Mouse (Mus musculus) lung, adult 18-20 months (tissue): ENCODE measurements around the gene Arhgef28.

ENCODE experiments used
- DNase-seq, 2 experiments: peaks; one replicate each; pipeline ENCODE4 v3.0.0; 2022; ENCODE audit warnings: mixed read lengths in 2 of 2

The Arhgef28 gene

DNA sequence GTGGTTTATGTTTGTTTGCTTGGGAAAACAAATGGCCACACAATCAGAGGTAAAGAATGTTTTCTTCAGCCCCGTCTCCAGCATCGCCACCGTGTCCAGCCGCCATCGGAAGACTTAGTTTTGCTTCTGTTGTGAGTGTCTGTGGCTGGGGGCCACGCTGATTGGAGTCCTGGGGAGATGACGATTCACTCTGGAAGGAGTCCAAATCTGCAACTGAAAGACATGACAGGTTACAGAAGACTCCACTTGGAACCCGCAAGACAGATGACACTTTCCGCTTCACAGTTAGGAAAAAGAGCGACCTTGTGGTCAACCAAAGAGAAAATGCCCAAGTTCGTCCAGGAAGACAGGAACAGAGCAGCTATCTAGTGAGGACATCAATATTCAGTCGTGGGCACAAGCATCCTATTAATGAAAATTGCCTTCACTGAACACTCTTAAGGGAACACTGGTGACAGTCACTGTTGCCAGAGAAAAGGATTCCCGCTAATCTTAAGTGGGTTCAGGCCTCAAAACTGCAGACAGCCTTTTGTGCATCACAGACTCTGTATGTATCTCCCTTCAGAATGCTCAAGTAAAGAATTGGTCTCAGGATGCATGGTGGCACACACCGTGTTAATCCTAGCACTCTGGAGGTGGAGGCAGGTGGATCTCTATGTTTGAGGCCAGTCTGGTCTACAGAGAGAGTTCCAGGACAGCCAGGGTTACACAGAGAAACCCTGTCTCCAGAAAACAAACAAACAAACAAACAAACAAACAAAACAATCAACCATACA lies 306.4 kb downstream of the Arhgef28 start:
- DNase-seq = no peak

DNA sequence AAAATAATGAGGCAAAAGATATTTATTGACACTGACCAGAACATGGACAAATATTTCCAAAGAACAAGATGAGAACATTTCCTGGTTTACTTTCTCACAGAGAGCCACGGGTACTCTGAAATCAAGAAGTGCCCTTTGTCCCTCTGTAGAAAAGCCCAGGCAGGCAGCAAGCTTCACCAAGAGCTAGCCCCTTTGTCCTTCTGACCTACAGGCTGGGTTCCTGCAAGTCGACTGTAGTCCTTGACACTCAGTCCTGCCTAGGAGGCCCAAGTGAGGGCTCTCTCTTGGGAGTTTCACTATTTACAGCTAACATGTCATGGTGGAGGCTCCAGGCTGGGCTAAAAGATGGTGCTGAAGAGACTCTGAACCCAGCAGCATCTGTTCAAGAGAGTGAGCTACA lies 307.6 kb downstream of the Arhgef28 start:
- no peak for DNase-seq

DNA sequence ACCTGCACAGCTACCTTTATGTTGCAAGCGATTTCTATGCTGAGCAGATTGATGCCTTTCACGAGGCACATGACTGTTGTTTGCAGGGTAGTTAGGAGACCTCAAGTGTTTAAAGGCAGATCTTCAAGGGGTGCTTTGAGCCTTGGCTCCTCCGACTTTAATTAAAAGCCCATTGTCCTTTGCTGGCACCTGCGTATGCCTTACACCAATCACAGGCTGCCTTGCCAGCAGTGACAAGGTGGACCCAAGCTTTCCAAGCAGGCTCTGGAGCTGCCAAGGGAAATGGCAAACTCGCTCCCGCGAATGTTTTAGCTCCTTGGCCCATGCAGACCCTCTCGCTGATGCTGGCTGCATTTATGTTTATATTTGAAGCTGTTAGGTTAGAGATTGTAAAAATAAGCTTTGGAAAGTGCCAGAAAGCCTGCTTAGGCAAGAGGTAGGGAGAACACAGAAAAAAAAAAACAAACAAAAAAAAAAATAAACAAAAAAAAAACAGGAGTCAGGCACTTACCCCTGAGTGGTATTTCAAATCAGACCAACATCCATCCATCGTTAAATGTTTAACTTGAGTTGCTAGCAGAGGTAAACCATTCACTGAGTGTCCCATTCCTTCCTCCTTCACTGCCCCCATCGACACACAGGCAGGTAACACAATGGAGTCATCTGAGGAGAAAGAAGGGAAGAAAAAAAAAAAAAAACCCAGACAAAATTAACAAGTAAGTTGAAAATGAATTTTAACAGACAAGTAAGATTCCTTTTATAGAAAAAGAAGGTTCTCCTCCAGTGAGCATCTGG lies 313.0 kb downstream of the Arhgef28 start:
- peak; percentile 7 to 39 for DNase-seq

DNA sequence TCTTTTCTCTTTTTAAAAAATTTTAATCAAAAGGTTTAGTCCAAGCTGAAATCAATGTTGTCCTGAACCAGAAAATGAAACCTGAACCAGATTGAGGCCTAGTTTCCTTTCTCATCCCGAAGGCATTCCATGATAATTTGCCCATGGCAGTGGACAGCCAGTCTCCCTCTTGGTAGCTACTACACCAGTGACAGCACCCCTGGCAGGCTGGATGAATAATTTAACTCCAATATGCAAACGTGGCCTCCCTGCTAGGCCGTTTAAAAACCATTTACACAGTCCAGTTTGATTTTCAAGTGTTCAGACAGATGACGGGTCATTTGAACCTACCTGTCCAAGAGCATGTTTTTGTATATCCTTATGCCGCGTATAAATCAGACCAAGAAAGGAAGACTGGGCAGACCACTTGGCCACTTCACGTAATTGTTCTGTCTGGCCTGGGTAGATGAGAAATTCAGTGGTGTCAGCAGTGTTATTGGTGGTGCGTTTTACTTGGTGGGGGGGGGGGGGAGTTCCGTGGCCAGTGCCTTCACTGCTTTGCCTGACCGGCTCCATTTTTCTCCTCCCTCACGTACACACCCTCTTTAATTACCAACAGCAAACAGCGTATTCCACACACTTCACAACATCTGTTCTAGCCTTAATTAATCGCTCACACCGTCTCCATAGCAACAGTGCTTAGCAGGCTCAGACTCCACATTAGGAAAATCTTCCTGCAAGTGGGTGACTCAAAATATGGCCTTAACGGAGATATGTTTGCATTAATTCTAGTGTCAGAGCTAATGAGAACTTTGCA lies 314.0 kb downstream of the Arhgef28 start:
- no peak for DNase-seq

DNA sequence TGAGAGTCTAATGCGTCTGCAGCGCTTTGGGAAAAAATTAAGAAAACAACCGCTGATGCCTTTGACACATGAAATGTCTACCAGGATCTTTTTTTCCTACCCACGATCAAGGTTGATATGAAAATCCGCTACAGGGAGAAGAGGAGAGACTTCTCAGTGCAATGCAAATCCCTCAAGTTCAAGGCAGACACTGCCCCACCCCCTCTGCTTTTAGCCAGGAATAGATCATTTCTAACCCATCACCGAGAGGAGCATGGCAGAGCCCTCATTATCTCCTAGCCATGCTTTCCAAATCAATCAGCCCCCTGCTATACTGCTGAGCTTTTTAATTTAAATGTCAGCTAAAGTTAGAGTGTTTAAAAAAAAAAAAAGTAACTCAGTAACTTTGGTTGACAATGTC lies 318.2 kb downstream of the Arhgef28 start:
- DNase-seq = no peak

DNA sequence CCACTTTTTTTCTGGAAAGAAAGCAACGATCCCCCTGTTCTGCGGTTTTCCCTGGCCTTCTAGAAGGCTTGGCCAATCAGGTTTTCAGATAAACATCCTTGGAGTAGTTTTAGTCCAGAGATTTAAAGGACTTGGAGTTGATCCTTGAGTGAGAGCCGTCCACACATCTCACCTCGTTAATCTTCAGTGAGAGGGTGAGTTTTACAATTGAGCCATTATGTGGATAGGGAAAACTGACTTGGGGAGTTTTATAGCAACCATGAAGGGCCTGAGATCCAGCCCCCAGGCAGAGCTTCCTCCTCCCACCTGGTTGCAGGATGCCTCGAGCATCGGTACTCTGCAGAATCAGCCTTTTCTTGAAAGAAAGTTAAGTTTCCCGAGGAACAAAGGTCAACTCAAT lies 318.7 kb downstream of the Arhgef28 start:
- DNase-seq = no peak

DNA sequence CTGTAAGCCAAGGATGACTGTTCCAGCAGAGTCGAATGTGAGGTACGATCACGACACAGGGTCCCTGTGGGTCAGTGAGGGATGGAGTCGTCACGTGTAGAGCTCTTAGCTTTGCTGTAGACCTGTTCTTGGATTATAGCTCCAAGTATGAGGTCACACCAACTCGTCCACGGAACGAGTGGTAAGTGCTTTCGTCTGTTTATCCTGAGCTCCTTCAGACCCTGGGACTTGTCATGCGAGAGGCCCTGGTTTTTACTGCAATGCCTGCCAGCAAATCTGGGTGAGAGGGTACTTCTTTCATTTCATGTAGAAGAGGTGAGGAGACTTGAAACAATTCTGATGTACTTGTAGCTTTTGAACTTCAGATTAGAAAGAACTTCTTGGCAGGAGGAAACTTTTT lies 322.6 kb downstream of the Arhgef28 start:
- peak; percentile 31 to 50 for DNase-seq

DNA sequence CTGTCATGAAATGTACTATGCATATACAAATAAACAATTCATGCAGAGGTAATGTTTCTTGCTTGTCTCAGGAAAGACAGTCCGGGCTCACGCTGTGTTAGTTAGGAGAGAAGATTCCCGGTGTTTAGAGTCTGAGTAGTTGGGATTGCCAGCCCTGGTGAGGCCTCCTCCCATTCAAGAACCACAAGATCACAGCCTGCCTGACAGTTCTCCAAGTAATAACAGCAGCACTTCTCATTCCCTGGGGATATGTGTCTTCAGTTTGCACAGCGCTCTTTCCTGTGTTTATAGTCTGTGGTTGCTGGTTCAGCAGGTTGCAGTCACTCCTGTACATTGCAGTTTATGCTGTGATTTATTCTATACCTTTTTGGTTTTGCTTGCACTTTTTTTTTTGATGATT lies 329.8 kb downstream of the Arhgef28 start:
- no peak for DNase-seq

DNA sequence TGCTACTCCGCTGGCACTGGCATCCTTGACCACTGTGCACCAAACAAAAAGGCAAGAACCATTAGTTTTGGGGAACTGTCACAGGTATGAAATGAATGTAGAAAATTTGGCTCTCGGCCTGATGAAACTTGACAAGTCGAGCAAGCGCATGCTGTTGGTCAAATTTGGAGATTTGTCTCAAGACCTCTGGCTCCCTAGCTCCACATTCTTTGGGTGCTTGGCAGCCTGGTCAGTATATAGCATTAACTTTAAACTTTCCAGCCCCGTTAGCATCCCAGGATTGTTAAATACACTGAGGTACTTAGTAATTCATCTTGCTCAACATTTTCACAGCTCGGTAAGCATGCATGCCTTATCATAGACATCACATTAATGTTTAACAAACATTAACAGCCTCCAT lies 330.2 kb downstream of the Arhgef28 start:
- no peak for DNase-seq

DNA sequence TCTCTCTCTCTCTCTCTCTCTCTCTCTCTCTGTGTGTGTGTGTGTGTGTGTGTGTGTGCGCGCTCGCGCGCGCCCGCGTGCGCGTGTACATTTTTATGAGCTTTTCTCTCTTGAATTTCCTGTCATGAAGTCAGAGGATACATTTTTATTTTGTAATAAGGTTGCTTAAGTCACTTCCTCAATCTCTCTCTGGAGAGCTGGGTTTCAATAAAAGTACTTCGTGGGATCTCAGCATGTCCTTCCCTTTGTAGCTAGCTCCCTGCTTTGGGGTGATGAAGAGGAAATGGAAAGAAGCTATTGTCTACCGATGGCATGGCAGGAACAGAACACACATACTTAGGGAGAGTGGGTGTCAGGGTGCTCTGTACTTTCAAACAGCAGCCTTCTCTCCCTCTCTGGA lies 336.8 kb downstream of the Arhgef28 start:
- DNase-seq = no peak

DNA sequence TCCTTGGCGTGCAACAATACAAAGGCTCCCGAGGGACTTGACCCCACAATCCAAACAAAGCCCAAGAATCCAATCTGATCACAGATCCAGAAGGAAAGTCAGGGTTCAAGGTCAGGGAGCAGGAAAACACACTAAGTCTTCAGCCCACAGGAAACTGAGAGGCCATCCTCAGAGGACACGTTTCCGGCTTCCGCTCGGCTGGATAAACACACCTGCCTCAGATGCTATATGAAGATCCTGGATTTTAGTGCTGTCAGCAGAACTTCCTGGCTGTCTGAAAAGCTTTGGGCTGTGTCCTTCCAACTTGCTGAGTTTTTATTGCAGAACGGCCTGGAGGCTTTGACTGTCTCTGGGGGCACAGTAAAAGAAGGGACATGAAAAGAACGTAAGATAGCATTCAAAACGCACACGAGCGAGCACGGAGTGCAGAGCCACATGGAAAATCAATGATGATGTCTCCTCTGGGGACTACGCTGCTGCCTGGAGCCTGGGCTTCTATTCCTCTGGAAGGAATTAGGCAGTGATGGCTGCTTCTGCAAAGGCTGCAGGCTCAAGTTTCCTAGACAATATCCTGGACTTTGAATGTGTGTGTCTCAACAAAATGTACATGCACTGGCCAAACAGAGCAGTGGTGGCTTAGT lies 338.8 kb downstream of the Arhgef28 start:
- DNase-seq = no peak

DNA sequence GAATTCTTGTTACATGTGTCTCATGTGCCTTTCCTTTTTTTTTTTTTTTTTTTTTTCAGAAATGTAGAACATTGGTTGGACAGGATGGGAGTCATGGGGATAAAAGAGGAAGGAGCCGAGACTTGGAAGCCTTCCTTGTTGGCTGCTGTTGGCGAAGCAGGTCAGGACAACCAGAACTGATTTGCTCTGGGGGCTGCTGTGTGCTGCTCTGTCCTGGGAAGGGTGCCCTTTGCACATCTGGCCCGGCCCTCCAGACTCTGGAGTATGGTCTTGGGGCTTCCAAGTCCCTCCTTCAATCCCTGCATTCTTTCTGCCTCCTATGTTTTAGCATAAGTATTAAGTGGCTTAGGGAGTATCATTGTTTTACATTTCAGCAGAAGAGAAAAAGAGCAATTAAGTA lies 347.2 kb downstream of the Arhgef28 start:
- no peak for DNase-seq

DNA sequence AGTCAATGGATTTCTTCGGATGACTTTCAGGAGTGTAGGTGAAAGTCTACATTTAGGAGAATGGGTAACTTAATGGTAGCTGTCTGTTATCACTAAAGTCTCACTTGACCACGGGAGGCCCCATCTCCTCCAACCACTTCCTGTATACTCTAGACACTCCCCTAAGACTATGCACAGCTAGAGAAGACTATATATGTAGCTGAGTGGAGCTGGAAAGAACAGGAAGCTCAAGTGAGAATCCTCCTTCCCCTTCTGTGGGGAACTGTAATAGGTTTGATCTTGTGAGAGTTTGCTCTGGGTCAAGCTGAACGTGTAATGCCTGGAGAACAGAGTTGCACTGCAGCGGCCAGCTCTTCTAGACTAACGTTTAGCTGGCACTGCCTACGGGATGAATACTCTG lies 348.4 kb downstream of the Arhgef28 start:
- DNase-seq = no peak

DNA sequence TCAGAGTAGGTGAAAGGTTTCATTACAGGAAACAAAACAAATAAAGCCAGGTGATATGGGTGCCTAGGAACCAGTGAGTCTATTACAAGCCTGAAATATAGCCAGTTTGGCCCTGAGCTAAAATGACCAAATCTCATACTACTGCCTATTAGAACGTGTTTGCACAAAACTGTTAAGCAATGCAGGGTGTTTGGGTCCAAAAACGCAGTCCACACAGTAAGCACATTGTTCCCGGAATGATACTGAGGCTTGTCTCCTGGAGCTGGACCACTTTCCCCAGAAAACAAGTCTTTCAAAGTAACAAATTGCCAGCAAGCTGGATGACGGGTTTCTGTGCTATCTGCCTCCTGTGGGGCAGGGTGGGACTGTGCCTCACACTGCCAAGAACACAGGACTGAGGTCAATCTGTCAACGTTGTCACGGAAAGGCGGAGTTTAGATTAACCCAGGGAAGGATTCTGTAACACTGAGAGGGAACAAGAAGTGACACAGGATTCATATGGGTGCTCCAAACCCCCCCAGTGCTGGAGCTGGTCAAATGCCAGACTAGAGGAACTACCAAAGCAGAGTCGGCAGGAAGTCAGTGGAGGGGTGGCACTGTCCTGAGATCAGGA lies 352.8 kb downstream of the Arhgef28 start:
- DNase-seq = peak; percentile 32 to 57
